Mouse (Mus musculus) frontal cortex, postnatal 25 days (tissue): ENCODE data around the gene Lpcat2b.
"Not testable (repeated sequence)": the region's sequence is repeated elsewhere in the genome, so short reads cannot be mapped to it uniquely, and the experiment has no call there.

Source experiments
- DNase-seq, 2 experiments: peaks; one replicate each; pipeline ENCODE4 v3.0.0; 2022; ENCODE audit warnings: low spot score in 2 of 2

Lpcat2b gene

DNA sequence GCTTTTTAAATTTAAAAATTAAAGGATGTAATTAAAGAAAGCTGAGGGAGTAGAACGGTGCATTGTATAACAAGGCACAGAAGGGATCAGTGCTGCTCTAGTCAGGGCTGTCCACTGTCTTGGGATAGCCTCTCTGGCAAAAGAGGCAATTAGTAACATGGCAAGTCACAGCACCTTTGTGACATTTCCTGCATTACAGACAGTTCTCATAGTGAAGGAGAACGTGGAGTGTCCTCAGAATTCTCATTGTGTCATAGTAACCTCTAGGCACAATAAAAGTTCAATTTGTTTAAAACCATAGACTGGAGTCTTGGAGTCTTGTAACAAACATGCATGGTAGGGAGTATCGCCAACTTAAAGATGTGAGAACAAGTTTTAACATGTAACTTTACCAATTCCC is at the start of gene Lpcat2b:
TSS of gene Lpcat2b (plus strand) at position 301 of the 400 bp plus-strand sequence.
- DNase-seq, result no peak

DNA sequence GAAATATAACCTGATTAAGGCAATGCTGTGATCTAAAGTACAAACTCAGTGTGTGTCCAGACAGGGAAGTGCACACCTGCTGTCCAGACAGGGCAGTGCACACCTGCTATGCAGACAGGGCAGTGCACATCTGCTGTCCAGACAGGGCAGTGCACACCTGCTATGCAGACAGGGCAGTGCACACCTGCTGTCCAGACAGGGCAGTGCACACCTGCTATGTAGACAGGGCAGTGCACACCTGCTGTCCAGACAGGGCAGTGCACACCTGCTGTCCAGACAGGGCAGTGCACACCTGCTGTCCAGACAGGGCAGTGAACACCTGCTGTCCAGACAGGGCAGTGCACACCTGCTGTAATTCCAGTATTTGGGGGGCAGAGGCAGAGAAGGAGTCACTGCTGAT is 44.9 kb upstream of the Lpcat2b start:
- not testable (repeated sequence) for DNase-seq

DNA sequence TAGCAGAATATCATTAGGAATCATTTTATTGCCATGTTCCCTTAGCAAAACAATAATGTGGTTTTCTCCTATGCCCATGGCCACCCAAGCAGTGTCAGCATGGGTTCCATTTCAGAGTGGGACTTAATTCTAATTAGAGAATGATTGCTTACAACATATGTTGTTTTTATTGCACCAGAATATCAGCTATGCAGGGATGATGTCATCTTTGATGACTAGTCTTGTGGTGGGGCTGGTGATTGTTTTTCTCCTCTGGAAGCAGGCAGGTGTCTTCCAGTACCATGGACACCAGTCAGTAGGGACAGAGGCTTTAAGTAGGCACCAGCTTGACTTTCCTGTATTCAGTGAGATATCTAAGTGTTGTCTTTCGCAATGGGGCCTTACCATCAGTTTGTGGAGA is 43.6 kb upstream of the Lpcat2b start:
- no peak for DNase-seq

- no peak for DNase-seq
Observed at GRCm38 (mm10) chr5:107389373-107389772, 42.0 kb upstream of the Lpcat2b start.

DNA sequence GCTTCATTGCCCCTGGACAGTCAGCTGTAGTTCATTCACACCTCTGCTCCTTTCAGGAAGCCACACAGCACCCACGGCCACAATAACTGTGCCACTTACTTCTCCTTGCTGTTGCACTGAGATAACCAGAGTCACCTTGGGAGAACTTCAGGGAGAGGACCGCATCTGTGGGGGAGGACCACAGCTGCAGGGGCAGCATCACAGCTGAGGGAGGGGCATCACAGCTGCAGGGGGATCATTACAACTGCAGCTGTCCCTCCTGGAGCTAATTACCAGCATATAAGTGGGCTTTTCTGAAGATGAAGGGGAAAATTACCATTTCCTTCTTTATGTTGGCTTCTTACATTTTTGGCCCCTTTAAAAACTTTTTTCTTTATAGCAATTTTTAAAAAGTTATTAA is 36.9 kb upstream of the Lpcat2b start:
- DNase-seq, result no peak

- no peak for DNase-seq
Observed at GRCm38 (mm10) chr5:107402436-107402835, 28.9 kb upstream of the Lpcat2b start, which contains the start of gene Ephx4. Gene Ephx4, plus strand, starts transcription at chr5:107402736.

DNA sequence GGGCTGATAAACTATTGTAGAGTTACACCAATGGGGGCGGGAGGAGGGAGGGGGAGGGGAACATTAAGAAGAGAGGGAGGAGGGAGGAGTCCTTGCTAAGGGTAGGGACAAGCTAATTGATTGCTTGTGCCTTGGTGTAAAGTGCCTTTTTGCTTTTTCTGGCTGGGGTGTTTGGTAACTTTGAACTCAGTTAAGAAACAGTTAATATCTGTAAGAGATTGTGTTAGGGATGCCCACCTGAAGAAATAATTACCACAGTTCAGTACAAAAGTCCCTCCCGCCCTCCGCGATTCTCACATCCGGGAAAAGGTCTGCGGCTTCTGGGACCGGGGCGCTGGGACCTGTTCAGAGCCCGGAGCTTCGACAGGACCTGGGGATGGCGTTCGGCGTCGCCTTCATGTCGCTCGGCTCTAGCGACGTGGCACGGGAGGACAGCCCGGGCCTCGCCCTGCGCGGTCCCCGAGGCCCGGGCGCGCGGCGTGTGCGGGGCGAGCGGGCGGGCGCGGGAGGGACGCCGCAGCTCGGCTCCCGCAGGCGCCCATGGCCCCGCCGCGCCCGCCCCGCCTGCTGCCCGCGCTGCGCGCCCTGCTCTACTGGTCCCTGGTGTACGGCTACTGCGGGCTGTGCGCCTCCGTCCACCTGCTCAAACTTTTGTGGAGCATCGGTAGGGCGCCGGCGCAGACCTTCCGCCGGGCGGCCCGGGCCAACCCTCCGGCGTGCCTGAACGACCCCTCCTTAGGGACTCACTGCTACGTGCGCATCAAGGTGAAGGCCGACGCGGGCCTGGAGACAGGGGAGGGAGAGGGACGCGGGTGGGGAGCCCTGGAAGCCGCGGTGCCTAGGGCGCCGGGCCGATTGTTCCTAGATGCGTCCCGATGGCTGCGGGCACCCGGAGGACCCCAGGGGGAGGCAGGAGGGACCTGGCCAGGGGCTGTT is 28.1 kb upstream of the Lpcat2b start:
- DNase-seq, result peak; percentile 18 to 28

GRCm38 (mm10) chr5:107403947-107404684 is 27.2 kb upstream of the Lpcat2b start:
- peak; percentile 28 to 37 for DNase-seq

- peak in 1 of 2 experiments; percentile 40 for DNase-seq
Observed at GRCm38 (mm10) chr5:107405361-107405760, 26.0 kb upstream of the Lpcat2b start.

- DNase-seq, result no peak
Observed at GRCm38 (mm10) chr5:107410305-107410704, 21.0 kb upstream of the Lpcat2b start.

DNA sequence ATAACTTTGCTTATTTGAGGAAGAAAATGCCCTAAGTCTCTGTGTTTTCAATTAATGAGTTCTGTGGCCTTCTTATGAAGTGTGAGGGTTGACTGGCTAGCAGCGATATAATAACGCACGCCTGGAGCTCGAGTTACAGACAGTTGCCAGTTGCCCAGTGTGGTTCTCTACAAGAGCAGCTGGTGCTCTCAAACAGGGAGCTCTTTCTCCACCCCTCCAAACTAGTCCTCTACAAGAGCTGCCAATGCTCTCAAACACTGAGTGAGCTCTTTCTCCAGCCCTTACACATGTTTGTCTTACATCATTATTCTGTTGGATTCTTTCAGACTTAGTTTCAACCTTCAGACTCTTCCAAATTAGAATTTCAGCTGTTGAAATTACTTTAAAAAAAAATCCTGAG is 20.0 kb upstream of the Lpcat2b start:
- no peak for DNase-seq

DNA sequence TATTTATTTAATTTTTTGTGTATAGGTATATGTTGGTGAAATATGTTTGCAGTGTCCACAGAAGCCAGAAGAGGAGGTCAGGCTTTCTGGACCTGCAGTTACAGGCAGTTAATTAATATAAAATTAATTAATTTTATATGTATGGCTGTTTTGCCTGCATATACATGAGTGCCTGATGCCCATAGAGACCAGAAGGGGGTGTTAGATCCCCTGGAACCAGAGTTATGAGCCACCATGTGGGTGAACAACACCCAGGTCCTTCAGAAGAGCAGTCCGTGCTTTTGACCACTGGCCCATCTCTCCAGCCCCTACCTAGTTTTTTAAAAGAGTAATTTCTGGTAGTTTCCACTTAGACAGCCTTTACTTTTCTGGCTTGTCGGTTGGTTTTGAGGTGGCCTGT is 19.1 kb upstream of the Lpcat2b start:
- DNase-seq, result no peak

- DNase-seq, result no peak
Observed at GRCm38 (mm10) chr5:107415098-107415497, 16.3 kb upstream of the Lpcat2b start.

DNA sequence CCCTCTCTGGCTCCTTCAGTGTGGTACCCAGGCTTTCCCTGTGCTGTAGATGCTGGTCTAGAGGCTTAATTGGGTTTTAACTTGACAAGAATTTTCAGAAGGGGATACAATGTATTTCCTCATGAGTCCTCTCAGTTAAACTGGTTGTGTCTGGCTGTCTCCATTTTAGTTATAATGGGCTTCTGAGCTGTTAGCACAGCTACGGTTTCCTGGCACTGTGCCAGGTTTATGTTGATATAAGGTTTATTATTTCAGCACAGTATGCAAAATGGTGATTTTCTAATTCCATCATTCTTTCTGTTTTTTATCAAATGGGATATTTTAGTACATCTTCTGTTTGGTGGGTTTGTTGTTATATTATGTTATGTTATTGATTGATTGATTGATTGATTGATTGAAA is 9.7 kb upstream of the Lpcat2b start:
- DNase-seq, result no peak

DNA sequence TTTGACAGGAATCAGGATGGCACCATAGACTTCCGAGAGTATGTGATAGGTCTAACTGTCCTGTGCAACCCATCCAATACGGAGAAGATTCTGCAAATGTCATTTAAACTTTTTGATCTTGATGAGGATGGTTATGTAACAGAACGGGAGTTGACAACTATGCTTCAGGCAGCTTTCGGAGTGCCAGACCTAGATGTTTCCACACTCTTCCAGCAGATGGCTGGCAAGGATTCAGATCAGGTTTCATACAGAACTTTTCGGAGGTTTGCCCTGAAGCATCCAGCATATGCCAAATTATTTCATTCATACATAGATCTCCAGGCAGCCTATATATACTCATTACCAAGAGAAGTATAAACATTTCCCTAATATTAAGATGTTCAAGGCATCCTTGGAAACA is 2.7 kb downstream of the Lpcat2b start:
- no peak for DNase-seq

- DNase-seq, result no peak
Observed at GRCm38 (mm10) chr5:107436185-107436584, 4.8 kb downstream of the Lpcat2b start.

- no peak for DNase-seq
Observed at GRCm38 (mm10) chr5:107436587-107437209, 5.3 kb downstream of the Lpcat2b start.

- peak; percentile 86 to 89 for DNase-seq
Observed at GRCm38 (mm10) chr5:107437464-107438281, 6.3 kb downstream of the Lpcat2b start, which contains the start of gene Btbd8. Gene Btbd8, plus strand, starts transcription at chr5:107437997.

- DNase-seq, result no peak
Observed at GRCm38 (mm10) chr5:107438353-107438752, 7.0 kb downstream of the Lpcat2b start.

GRCm38 (mm10) chr5:107441881-107442280 is 10.5 kb downstream of the Lpcat2b start:
- DNase-seq, result no peak

- DNase-seq, result no peak
Observed at GRCm38 (mm10) chr5:107444251-107444650, 12.9 kb downstream of the Lpcat2b start.
